Mouse (Mus musculus): ENCODE data around the gene Ado. TPM values are rescaled to one million over a fixed set of nuclear protein-coding genes. Genes with fewer than 3 reads are reported as not detected.
A peak's percentile ranks its signal among the peaks of the same experiment; 100 is the strongest.

Ado gene
- polyA plus RNA-seq (2015; fragmentation: Nextera tagmentation; extraction: Ambion mirVana), result 83.2 and 91.0 TPM in 2 replicates

- Histone ChIP-seq H3K27ac (ENCODE audit: low read depth, low read length) (peak within 1 kb of the TSS; percentile 97), H3K27me3 (replicated peaks; ENCODE audit: control insufficient read depth, insufficient read depth, low read length) (no peaks in the 10 kb centered on the region; the same call in 1 of the 2 replicates), H3K36me3 (ENCODE audit: control insufficient read depth, insufficient read depth, low read length) (no peaks in the 10 kb centered on the region), H3K4me1 (ENCODE audit: control insufficient read depth, insufficient read depth, low read depth, low read length) (peaks cover 24% of the 10 kb centered on the region), H3K9ac (ENCODE audit: low read depth, low read length) (peak within 1 kb of the TSS; percentile 91), H3K4me3 (ENCODE audit: low read length) (peak within 1 kb of the TSS; percentile 82), H3K9me3 (ENCODE audit: control insufficient read depth, low read length) (no peaks in the 10 kb centered on the region), H3K4me2 (ENCODE audit: low read length) (peak within 1 kb of the TSS; percentile 70)
- peak; percentile 99 for ATAC-seq
- under 1% methylated on average over 69 of the region's 79 CpGs for WGBS
Measured at GRCm38 (mm10) chr10:67548877-67549731, at the start of gene Ado. Ado (minus strand) TSS chr10:67548955.

GRCm38 (mm10) chr10:67595278-67595677 is 46.5 kb upstream of the Ado start:
- H3K27ac ChIP-seq (ENCODE audit: low read depth, low read length), result no peak overlapping the region
- no peak for ATAC-seq
- no peaks in the 10 kb centered on the region for H3K36me3 ChIP-seq (ENCODE audit: control insufficient read depth, insufficient read depth, low read length)
- H3K4me1 ChIP-seq (ENCODE audit: control insufficient read depth, insufficient read depth, low read depth, low read length), result no peaks in the 10 kb centered on the region
- no peak overlapping the region for H3K9ac ChIP-seq (ENCODE audit: low read depth, low read length)
- no peaks in the 10 kb centered on the region for H3K9me3 ChIP-seq (ENCODE audit: control insufficient read depth, low read length)
- no peaks in the 10 kb centered on the region for H3K27me3 ChIP-seq (replicated peaks; ENCODE audit: control insufficient read depth, insufficient read depth, low read length)
- no peak overlapping the region for H3K4me2 ChIP-seq (ENCODE audit: low read length)
- H3K4me3 ChIP-seq (ENCODE audit: low read length), result no peak overlapping the region
- 87% methylated on average over 3 of the region's 3 CpGs for WGBS

GRCm38 (mm10) chr10:67585873-67586610 is 37.3 kb upstream of the Ado start:
- Histone ChIP-seq H3K9me3 (ENCODE audit: control insufficient read depth, low read length) (no peaks in the 10 kb centered on the region), H3K9ac (ENCODE audit: low read depth, low read length) (no peak overlapping the region), H3K27me3 (replicated peaks; ENCODE audit: control insufficient read depth, insufficient read depth, low read length) (no peaks in the 10 kb centered on the region), H3K4me2 (ENCODE audit: low read length) (no peak overlapping the region), H3K4me3 (ENCODE audit: low read length) (no peak overlapping the region), H3K36me3 (ENCODE audit: control insufficient read depth, insufficient read depth, low read length) (no peaks in the 10 kb centered on the region), H3K27ac (ENCODE audit: low read depth, low read length) (no peak overlapping the region), H3K4me1 (ENCODE audit: control insufficient read depth, insufficient read depth, low read depth, low read length) (no peaks in the 10 kb centered on the region)
- WGBS, result 78% methylated on average over 18 of the region's 18 CpGs
- no peak for ATAC-seq

GRCm38 (mm10) chr10:67581698-67582285 is 33.0 kb upstream of the Ado start:
- Histone ChIP-seq H3K27ac (ENCODE audit: low read depth, low read length) (no peak overlapping the region), H3K36me3 (ENCODE audit: control insufficient read depth, insufficient read depth, low read length) (no peaks in the 10 kb centered on the region), H3K9ac (ENCODE audit: low read depth, low read length) (no peak overlapping the region), H3K4me1 (ENCODE audit: control insufficient read depth, insufficient read depth, low read depth, low read length) (no peaks in the 10 kb centered on the region), H3K4me2 (ENCODE audit: low read length) (no peak overlapping the region), H3K4me3 (ENCODE audit: low read length) (no peak overlapping the region), H3K9me3 (ENCODE audit: control insufficient read depth, low read length) (no peaks in the 10 kb centered on the region), H3K27me3 (replicated peaks; ENCODE audit: control insufficient read depth, insufficient read depth, low read length) (no peaks in the 10 kb centered on the region)
- ATAC-seq, result no peak
- 82% methylated on average over 12 of the region's 12 CpGs for WGBS

- H3K4me2 ChIP-seq (ENCODE audit: low read length), result no peak overlapping the region
- no peak overlapping the region for H3K27ac ChIP-seq (ENCODE audit: low read depth, low read length)
- H3K4me3 ChIP-seq (ENCODE audit: low read length), result no peak overlapping the region
- no peak overlapping the region for H3K9ac ChIP-seq (ENCODE audit: low read depth, low read length)
- H3K4me1 ChIP-seq (ENCODE audit: control insufficient read depth, insufficient read depth, low read depth, low read length), result no peaks in the 10 kb centered on the region
- WGBS, result 94% methylated on average over 4 of the region's 4 CpGs
- H3K9me3 ChIP-seq (ENCODE audit: control insufficient read depth, low read length), result no peaks in the 10 kb centered on the region
- H3K36me3 ChIP-seq (ENCODE audit: control insufficient read depth, insufficient read depth, low read length), result no peaks in the 10 kb centered on the region
- no peak for ATAC-seq
- no peaks in the 10 kb centered on the region for H3K27me3 ChIP-seq (replicated peaks; ENCODE audit: control insufficient read depth, insufficient read depth, low read length)
Measured at GRCm38 (mm10) chr10:67579830-67580229, 31.1 kb upstream of the Ado start.

- H3K27me3 ChIP-seq (replicated peaks; ENCODE audit: control insufficient read depth, insufficient read depth, low read length), result no peaks in the 10 kb centered on the region; the same call in 1 of the 2 replicates
- H3K27ac ChIP-seq (ENCODE audit: low read depth, low read length), result no peak overlapping the region
- no peak overlapping the region for H3K4me3 ChIP-seq (ENCODE audit: low read length)
- H3K36me3 ChIP-seq (ENCODE audit: control insufficient read depth, insufficient read depth, low read length), result no peaks in the 10 kb centered on the region
- no peak overlapping the region for H3K4me2 ChIP-seq (ENCODE audit: low read length)
- no peaks in the 10 kb centered on the region for H3K4me1 ChIP-seq (ENCODE audit: control insufficient read depth, insufficient read depth, low read depth, low read length)
- no peak for ATAC-seq
- H3K9ac ChIP-seq (ENCODE audit: low read depth, low read length), result no peak overlapping the region
- WGBS, result 61% methylated on average over 8 of the region's 8 CpGs
- H3K9me3 ChIP-seq (ENCODE audit: control insufficient read depth, low read length), result no peaks in the 10 kb centered on the region
Measured at GRCm38 (mm10) chr10:67573310-67573709, 24.6 kb upstream of the Ado start.

GRCm38 (mm10) chr10:67571443-67571842 is 22.7 kb upstream of the Ado start:
- Histone ChIP-seq H3K9me3 (ENCODE audit: control insufficient read depth, low read length) (no peaks in the 10 kb centered on the region), H3K4me1 (ENCODE audit: control insufficient read depth, insufficient read depth, low read depth, low read length) (no peaks in the 10 kb centered on the region), H3K9ac (ENCODE audit: low read depth, low read length) (no peak overlapping the region), H3K4me3 (ENCODE audit: low read length) (no peak overlapping the region), H3K27me3 (replicated peaks; ENCODE audit: control insufficient read depth, insufficient read depth, low read length) (no peaks in the 10 kb centered on the region; the same call in none of the 2 replicates), H3K36me3 (ENCODE audit: control insufficient read depth, insufficient read depth, low read length) (no peaks in the 10 kb centered on the region), H3K27ac (ENCODE audit: low read depth, low read length) (no peak overlapping the region), H3K4me2 (ENCODE audit: low read length) (no peak overlapping the region)
- 94% methylated on average over 14 of the region's 14 CpGs for WGBS
- no peak for ATAC-seq

- no peak overlapping the region for H3K27ac ChIP-seq (ENCODE audit: low read depth, low read length)
- H3K9me3 ChIP-seq (ENCODE audit: control insufficient read depth, low read length), result no peaks in the 10 kb centered on the region
- no peak overlapping the region for H3K4me2 ChIP-seq (ENCODE audit: low read length)
- WGBS, result 85% methylated on average over 7 of the region's 7 CpGs
- no peaks in the 10 kb centered on the region; the same call in none of the 2 replicates for H3K27me3 ChIP-seq (replicated peaks; ENCODE audit: control insufficient read depth, insufficient read depth, low read length)
- no peaks in the 10 kb centered on the region for H3K4me1 ChIP-seq (ENCODE audit: control insufficient read depth, insufficient read depth, low read depth, low read length)
- no peaks in the 10 kb centered on the region for H3K36me3 ChIP-seq (ENCODE audit: control insufficient read depth, insufficient read depth, low read length)
- ATAC-seq, result no peak
- no peak overlapping the region for H3K9ac ChIP-seq (ENCODE audit: low read depth, low read length)
- H3K4me3 ChIP-seq (ENCODE audit: low read length), result no peak overlapping the region
Measured at GRCm38 (mm10) chr10:67569539-67569938, 20.8 kb upstream of the Ado start.

- Histone ChIP-seq H3K4me2 (ENCODE audit: low read length) (no peak overlapping the region), H3K9ac (ENCODE audit: low read depth, low read length) (no peak overlapping the region), H3K4me3 (ENCODE audit: low read length) (no peak overlapping the region), H3K27me3 (replicated peaks; ENCODE audit: control insufficient read depth, insufficient read depth, low read length) (no peaks in the 10 kb centered on the region; the same call in none of the 2 replicates), H3K9me3 (ENCODE audit: control insufficient read depth, low read length) (no peaks in the 10 kb centered on the region), H3K27ac (ENCODE audit: low read depth, low read length) (no peak overlapping the region), H3K36me3 (ENCODE audit: control insufficient read depth, insufficient read depth, low read length) (no peaks in the 10 kb centered on the region), H3K4me1 (ENCODE audit: control insufficient read depth, insufficient read depth, low read depth, low read length) (no peaks in the 10 kb centered on the region)
- ATAC-seq, result no peak
- 50% methylated on average over 8 of the region's 8 CpGs for WGBS
Measured at GRCm38 (mm10) chr10:67566104-67566503, 17.3 kb upstream of the Ado start.

Measured in hindbrain, embryonic 16.5 days (tissue).